Mouse (Mus musculus) heart, embryonic 12.5 days (tissue): ENCODE data around the gene Vps37d. TPM values are rescaled to one million over a fixed set of nuclear protein-coding genes. Genes with fewer than 3 reads are reported as not detected.
A peak's percentile ranks its signal among the peaks of the same experiment; 100 is the strongest.
"Not testable (repeated sequence)": the region's sequence is repeated elsewhere in the genome, so short reads cannot be mapped to it uniquely, and the experiment has no call there.

ENCODE experiments used
- ATAC-seq: fragments of 200-750 bp; cut with Nextera tagmentation; 2 replicates; pipeline ENCODE4 v1.8.0; 2017; ENCODE audit warnings: moderate TSS enrichment, moderate library complexity; ENCODE audit not compliant: insufficient number of reproducible peaks, low FRiP score
- H3K27ac ChIP-seq: fragments of 300-500 bp; sonication (generic); 2 replicates; pipeline ENCODE4 v1.5.1; 2016; ENCODE audit warnings: mild to moderate bottlenecking, moderate library complexity; ENCODE audit not compliant: poor library complexity, severe bottlenecking
- H3K27me3 ChIP-seq: fragments of 300-500 bp; sonication (generic); replicated peaks from 2 replicates; pipeline ENCODE4 v1.6.1; 2016; ENCODE audit warnings: mild to moderate bottlenecking, moderate library complexity
- H3K36me3 ChIP-seq: fragments of 300-500 bp; sonication (generic); 2 replicates; pipeline ENCODE4 v1.6.1; 2016; ENCODE audit warnings: mild to moderate bottlenecking, moderate library complexity
- H3K4me1 ChIP-seq: fragments of 300-500 bp; sonication (generic); replicated peaks from 2 replicates; pipeline ENCODE4 v1.6.1; 2016; ENCODE audit warnings: mild to moderate bottlenecking
- H3K4me2 ChIP-seq: fragments of 300-500 bp; sonication (generic); 2 replicates; pipeline ENCODE4 v1.6.1; 2016; ENCODE audit warnings: mild to moderate bottlenecking, moderate library complexity
- H3K4me3 ChIP-seq: fragments of 300-500 bp; sonication (generic); 2 replicates; pipeline ENCODE4 v1.5.1; 2016; ENCODE audit warnings: mild to moderate bottlenecking
- H3K9ac ChIP-seq: fragments of 300-500 bp; sonication (generic); 2 replicates; pipeline ENCODE4 v1.6.1; 2016; ENCODE audit warnings: mild to moderate bottlenecking, moderate library complexity
- H3K9me3 ChIP-seq: fragments of 300-500 bp; sonication (generic); replicated peaks from 2 replicates; pipeline ENCODE4 v1.6.1; 2016; ENCODE audit warnings: mild to moderate bottlenecking, moderate library complexity
- WGBS: fragments of 180-500 bp; shearing (Covaris S2); methylation state at CpG from one replicate; pipeline ENCODE4 v1.1.7; 2016; 5-methylcytosine and 5-hydroxymethylcytosine counted together
- polyA plus RNA-seq: library from polyadenylated mRNA; unstranded; fragments of >200 nt; fragmentation: Nextera tagmentation; extraction: Ambion mirVana; gene quantifications from 2 replicates; pipeline ENCODE4 v1.2.1, GENCODE M21; 2016

The Vps37d gene
- polyA plus RNA-seq, 1 experiment from 2014 or later, result 4.7 TPM

DNA sequence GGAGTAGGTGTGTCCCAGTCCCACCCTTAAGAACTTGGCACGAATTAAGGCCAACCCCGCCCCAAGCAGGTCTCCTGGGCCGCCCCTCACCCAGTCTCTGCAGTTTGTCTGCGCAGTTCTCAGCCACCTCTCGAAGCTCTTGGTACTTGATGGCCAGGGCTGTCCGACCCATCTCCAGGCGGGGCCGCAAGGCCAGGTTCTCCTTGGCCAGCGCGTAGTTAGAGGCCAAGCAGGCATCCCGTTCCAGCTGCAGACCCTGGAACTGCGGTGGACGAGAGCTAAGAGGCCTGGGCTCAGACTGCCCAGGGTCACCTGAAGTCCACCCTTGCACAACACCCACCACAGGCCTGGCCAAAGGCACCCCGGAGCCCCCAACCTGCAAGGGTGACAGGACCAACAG, 1.7 kb downstream of the Vps37d start:
- Histone ChIP-seq H3K9ac (no peak overlapping the region), H3K27me3 (peaks cover 12% of the 10 kb centered on the region), H3K27ac (no peak overlapping the region), H3K9me3 (no peaks in the 10 kb centered on the region), H3K4me2 (no peak overlapping the region), H3K4me1 (peaks cover 17% of the 10 kb centered on the region), H3K36me3 (peaks cover 4% of the 10 kb centered on the region; the same call in 1 of the 2 replicates), H3K4me3 (no peak overlapping the region)
- ATAC-seq, result no peak
- WGBS, result 86% methylated on average over 14 of the region's 14 CpGs

DNA sequence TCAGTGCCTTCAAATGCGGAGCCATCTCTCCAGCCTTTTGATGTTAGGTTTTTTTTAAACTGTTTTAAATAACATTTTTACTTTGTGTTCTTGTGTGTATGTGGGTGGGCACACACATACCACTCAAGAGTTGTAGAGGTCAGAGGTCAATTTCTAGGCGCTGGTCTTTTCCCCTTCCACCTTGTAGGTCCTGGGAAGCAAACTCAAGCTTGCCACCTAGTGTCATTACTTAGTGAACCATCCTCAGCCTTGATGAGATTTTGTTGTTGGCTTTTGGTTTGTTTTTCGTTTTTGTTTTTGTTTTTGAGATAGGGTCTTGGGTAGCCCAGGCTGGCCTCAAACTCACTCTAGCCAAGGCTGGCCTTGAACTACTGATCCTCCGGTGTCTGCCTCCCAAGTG, 2.4 kb downstream of the Vps37d start:
- Histone ChIP-seq H3K9me3 (no peaks in the 10 kb centered on the region), H3K27me3 (peaks cover 9% of the 10 kb centered on the region), H3K4me1 (peaks cover 17% of the 10 kb centered on the region), H3K36me3 (peaks cover 4% of the 10 kb centered on the region; the same call in 1 of the 2 replicates), H3K27ac (no peak overlapping the region), H3K4me2 (no peak overlapping the region), H3K9ac (no peak overlapping the region), H3K4me3 (no peak overlapping the region)
- no peak for ATAC-seq
- WGBS, result 64% methylated on average over 4 of the region's 4 CpGs

DNA sequence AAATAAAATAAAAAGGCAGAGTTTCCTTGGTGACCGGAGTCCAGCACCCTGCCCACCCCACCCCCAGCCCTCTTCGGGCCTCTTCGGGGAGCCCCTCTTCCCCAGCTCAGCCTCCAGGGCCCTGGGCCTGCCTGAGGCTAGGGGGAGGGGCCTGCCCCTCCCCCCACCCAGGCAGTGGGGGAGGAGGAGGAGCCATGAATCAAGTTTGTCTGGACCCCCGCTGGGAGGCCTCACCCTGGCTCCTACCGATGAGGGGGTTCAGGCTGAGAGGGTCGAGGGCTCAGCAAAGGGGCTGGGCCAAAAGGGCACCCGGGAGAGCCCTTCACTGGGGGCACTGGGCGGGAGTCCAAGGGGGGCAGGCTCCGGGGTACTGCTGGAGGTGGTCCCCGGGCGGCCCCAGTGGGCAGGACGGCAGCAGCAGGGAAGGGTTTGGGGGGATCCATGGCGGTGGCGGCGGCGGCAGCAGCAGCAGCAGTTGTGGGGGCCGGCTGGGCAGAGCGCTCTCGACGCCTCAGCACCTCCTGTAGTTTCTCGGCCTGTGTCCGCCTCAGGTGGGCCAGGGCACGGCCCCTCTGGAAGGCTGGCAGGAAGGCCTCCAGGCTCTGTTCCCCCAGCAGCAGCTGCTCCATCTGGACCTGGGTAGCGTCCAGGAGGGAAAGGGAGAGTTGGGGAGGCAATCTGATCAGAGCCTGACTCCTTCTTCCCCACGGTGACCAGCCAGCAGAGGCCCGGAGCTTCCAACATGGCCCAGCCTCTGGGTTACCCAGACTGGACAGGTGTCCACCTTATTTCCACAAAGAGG, 4.5 kb downstream of the Vps37d start:
- WGBS, result 29% methylated on average over 24 of the region's 26 CpGs
- Histone ChIP-seq H3K4me2 (peak overlapping the region; percentile 38), H3K9ac (peak overlapping the region; percentile 60; the same call in 1 of the 2 replicates), H3K9me3 (no peaks in the 10 kb centered on the region), H3K27ac (no peak overlapping the region), H3K36me3 (peaks cover 4% of the 10 kb centered on the region; the same call in 1 of the 2 replicates), H3K4me1 (peaks cover 16% of the 10 kb centered on the region), H3K4me3 (no peak overlapping the region), H3K27me3 (no peaks in the 10 kb centered on the region)
- ATAC-seq, result no peak

DNA sequence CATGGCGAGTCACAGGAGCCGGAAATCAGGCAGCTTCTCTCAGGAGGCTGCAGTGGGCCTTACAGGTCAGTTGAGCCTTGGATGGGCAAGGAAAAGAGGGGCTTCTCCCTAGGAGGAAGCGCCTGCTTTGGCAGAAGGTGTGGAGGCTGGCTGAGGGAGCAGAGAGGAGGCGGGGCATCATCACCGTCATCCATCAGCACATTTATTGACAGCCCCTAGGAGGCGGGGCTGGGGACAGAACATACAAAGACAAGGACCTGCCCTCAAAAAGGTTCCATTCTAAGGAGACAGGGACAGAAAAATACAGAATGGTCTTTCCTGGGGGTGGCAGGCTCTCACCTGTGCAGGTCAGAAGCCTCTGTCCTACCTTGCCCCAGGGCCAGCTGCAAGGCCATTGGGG, 5.3 kb downstream of the Vps37d start:
- H3K27me3 ChIP-seq, result no peaks in the 10 kb centered on the region
- 57% methylated on average over 6 of the region's 6 CpGs for WGBS
- H3K9me3 ChIP-seq, result no peaks in the 10 kb centered on the region
- no peak for ATAC-seq
- no peak overlapping the region for H3K9ac ChIP-seq
- no peak overlapping the region for H3K4me2 ChIP-seq
- peaks cover 14% of the 10 kb centered on the region for H3K4me1 ChIP-seq
- H3K36me3 ChIP-seq, result peaks cover 10% of the 10 kb centered on the region; the same call in 1 of the 2 replicates
- H3K4me3 ChIP-seq, result no peak overlapping the region
- H3K27ac ChIP-seq, result no peak overlapping the region

DNA sequence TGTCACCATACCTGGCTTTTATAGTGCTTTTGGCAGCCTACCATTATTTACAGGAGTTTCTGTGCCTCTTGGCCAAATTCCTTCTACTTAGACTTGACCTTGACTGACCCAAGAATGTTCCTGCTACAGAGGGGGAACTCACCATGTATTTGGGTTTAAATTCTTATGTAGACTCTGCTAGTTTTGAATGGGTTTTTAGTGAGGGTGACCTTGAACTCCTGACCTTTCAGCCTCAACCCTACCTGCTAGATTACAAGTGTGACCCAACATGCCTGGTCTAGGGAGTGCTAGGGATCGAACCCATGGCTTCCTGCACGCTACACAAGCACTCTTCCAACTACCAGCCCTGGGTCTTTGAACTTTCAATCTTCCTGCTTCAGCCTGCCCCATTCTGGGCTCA, 6.0 kb downstream of the Vps37d start:
- Histone ChIP-seq H3K4me1 (peaks cover 10% of the 10 kb centered on the region), H3K27ac (no peak overlapping the region), H3K9me3 (no peaks in the 10 kb centered on the region), H3K4me3 (no peak overlapping the region), H3K4me2 (no peak overlapping the region), H3K9ac (no peak overlapping the region), H3K36me3 (peaks cover 16% of the 10 kb centered on the region; the same call in 1 of the 2 replicates), H3K27me3 (no peaks in the 10 kb centered on the region)
- no peak for ATAC-seq
- 82% methylated on average over 2 of the region's 2 CpGs for WGBS

DNA sequence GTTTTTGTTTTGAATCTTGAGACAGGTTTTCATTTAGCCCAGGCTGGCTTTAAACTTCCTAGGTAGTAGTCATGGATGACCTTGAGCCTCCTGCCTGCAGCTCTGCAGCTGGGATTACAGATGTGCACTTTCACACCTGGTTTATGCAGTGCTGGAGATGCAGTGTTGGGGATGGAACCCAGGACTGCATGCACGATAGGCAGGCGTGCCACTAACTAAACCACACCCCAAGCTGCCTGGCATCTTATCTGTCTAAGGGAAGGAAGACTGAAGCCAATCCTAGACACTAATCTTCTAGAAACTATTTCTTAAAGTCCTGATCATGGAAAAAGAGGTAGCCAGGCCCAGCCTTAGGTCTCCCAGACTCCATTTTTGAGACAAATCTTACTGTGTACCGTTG, 7.6 kb downstream of the Vps37d start:
- 71% methylated on average over 3 of the region's 3 CpGs for WGBS
- peaks cover 30% of the 10 kb centered on the region for H3K36me3 ChIP-seq
- no peak overlapping the region for H3K4me2 ChIP-seq
- no peak overlapping the region for H3K4me3 ChIP-seq
- H3K4me1 ChIP-seq, result peaks cover 12% of the 10 kb centered on the region
- no peaks in the 10 kb centered on the region for H3K27me3 ChIP-seq
- H3K9ac ChIP-seq, result no peak overlapping the region
- no peak for ATAC-seq
- H3K27ac ChIP-seq, result no peak overlapping the region
- H3K9me3 ChIP-seq, result no peaks in the 10 kb centered on the region

DNA sequence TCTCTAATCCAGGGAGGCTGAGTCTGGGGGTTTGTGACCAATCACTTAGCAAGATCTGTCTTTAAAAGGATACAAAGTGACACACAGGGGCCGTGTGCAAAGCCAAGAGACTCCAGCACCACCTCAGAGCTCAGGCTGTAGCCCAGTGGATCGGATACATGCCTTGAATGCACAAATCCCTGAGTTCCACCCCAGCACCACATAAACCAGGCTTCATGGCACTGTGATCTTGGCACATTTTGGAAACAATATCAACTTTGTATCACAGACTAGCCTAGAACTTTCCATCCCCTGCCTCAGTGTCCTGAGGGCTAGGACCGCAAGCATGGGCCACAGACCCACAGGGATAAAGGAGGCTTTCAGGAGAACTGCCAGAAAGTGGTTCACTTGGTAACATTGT, 12.1 kb downstream of the Vps37d start:
- H3K27ac ChIP-seq, result no peak overlapping the region
- no peak overlapping the region for H3K4me3 ChIP-seq
- peaks cover 21% of the 10 kb centered on the region for H3K4me1 ChIP-seq
- no peak overlapping the region for H3K4me2 ChIP-seq
- no peaks in the 10 kb centered on the region for H3K9me3 ChIP-seq
- peaks cover 37% of the 10 kb centered on the region for H3K36me3 ChIP-seq
- ATAC-seq, result no peak
- 89% methylated on average over 3 of the region's 3 CpGs for WGBS
- H3K27me3 ChIP-seq, result no peaks in the 10 kb centered on the region
- no peak overlapping the region for H3K9ac ChIP-seq

DNA sequence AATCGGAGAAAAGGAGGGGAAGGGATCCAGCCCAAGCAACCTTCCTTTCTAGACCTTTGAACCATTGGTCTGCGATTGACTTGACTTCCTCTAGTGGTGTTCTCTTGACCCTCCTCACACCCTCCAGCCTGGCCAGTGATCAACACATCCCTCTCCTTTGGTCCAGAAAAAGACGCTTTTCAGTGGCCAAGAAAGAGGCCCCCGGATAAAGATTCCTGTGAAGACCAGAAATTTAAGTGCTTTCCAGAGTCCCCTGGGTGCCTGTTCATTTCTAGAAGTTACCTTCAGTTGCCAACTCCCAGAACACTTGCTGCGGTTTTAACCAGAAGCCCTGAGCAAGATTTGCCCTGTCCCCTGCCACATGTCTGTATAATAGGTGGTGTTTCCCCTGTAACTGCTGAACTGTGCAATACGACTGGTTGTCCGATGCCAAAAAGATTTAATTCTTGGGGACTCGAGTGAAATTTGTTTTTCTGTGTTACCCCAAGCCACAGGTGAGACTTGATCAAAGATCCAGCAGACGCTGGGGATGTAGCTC, 13.1 kb downstream of the Vps37d start, which contains the start of gene Bud23:
TSS of gene Bud23 (minus strand) at position 51 of the 538 bp plus-strand sequence.
- 70% methylated on average over 9 of the region's 9 CpGs for WGBS
- H3K4me1 ChIP-seq, result peaks cover 21% of the 10 kb centered on the region
- H3K4me3 ChIP-seq, result peak within 1 kb of the TSS; percentile 94
- not testable (repeated sequence) for H3K27ac ChIP-seq, ATAC-seq, H3K27me3 ChIP-seq, H3K9me3 ChIP-seq
- peak within 1 kb of the TSS; percentile 91 for H3K9ac ChIP-seq
- peaks cover 47% of the 10 kb centered on the region for H3K36me3 ChIP-seq
- peak within 1 kb of the TSS; percentile 94 for H3K4me2 ChIP-seq

DNA sequence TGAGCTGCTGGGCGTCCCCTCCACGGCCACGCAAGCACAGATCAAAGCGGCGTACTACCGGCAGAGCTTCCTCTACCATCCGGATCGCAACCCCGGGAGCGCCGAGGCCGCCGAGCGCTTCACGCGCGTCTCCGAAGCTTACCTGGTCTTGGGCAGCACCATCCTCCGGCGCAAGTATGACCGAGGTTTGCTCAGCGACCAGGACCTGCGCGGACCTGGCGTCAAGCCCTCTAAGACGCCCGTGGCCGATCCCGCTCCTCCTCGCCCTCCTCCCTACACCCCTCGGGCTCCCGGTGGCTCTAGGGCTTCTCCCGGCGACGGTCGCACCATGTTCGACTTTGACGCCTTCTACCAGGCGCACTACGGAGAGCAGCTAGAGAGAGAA, 13.7 kb downstream of the Vps37d start:
- Histone ChIP-seq H3K4me2 (peak overlapping the region; percentile 94), H3K36me3 (peaks cover 53% of the 10 kb centered on the region), H3K27ac (no peak overlapping the region), H3K4me1 (peaks cover 21% of the 10 kb centered on the region), H3K9ac (peak overlapping the region; percentile 91), H3K4me3 (peak overlapping the region; percentile 94), H3K27me3 (no peaks in the 10 kb centered on the region), H3K9me3 (no peaks in the 10 kb centered on the region)
- peak; percentile 46 for ATAC-seq
- WGBS, result under 1% methylated on average over 40 of the region's 40 CpGs

DNA sequence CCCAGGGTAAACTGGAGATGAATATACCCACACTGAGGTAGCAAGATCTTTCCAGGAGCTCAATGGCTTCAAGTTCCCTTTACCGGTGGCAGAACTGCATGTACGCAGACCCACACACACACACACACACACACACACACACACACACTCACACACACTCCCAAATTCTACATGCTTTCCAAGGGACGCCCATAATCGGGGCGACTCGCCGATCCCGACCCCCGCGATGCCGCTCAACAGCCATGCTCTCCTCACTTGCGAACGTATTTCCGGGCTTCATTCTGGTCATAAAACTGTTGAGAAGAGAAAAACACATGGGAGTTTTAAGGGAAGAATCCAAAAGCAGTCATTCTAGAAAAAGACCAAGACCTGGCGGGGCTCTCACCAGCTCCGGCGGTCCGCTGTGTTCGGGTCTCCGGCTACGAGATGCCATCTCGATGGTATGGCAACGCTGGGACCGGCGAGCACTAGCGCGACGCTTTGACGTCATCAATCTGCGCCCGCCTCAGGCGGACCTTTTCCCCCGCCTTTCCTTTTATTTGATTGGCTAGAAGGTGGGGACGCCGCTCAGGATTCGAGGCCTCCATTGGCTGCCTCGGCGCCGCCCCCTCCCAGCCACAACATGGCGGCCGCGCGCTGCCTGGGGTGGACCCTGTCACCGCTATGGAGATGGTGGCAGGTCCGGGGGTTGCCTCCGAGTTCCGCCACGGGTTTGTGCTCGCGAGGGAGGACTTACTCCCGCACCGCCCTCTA, 14.3 kb downstream of the Vps37d start, which contains the start of gene Dnajc30:
TSS of gene Dnajc30 (plus strand) at position 574 of the 753 bp plus-strand sequence.
- no peak within 1 kb of the TSS for H3K27ac ChIP-seq

DNA sequence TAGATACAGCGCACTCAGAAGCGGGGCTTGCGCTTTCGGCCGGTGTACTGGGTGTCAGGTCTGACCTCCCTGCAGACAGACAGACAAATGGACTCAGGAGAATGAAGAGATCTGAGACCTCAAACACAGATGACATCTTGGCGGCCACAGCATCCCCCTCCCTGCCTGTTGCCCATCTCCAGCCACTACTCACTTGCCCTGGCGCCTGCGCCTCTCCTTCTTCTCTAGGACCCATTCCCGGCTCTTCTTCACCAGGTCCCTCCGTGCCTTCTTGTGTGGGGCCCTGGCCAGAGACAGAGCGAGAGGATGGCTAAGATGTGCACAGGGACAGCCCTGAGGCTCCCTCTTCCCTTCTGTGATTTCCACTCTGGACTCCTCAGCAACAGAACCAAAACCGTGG, 24.7 kb downstream of the Vps37d start:
- Histone ChIP-seq H3K27me3 (no peaks in the 10 kb centered on the region), H3K9ac (0 out of 2 replicates have a peak overlapping the region, but pooled peaks have one; percentile 6), H3K27ac (no peak overlapping the region), H3K4me2 (no peak overlapping the region), H3K4me3 (no peak overlapping the region), H3K36me3 (peaks cover 93% of the 10 kb centered on the region), H3K4me1 (no peaks in the 10 kb centered on the region), H3K9me3 (no peaks in the 10 kb centered on the region)
- 67% methylated on average over 12 of the region's 12 CpGs for WGBS
- ATAC-seq, result no peak

More for the DNA sequence above, 14.3 kb downstream of the Vps37d start, which contains the start of gene Dnajc30:
- Histone ChIP-seq H3K4me2 (peak within 1 kb of the TSS; percentile 94), H3K9me3 (no peaks in the 10 kb centered on the region), H3K4me3 (peak within 1 kb of the TSS; percentile 94), H3K36me3 (peaks cover 59% of the 10 kb centered on the region), H3K4me1 (peaks cover 21% of the 10 kb centered on the region), H3K27me3 (no peaks in the 10 kb centered on the region), H3K9ac (peak within 1 kb of the TSS; percentile 91)
- peak; percentile 98 for ATAC-seq
- under 1% methylated on average over 52 of the region's 52 CpGs for WGBS
